Comparison of ENCODE assay signal across 23 mouse cellular contexts in genomic region chr7:70787966-70788365, GRCm38 (mm10).
DNase-seq lines count a peak whose midpoint lies in the region; ATAC-seq lines count a peak whose summit lies in the region.
"Had no signal": no experiment of that assay in that cellular context is flagged by ENCODE, and none has a peak within 500 bp of the region (broad histone marks: within the 10 kb centered on the region; RNA-seq: fewer than 3 reads in every experiment).

No protein-coding gene starts in this region.

- WGBS in kidney, embryonic 16.5 days: 20% methylated on average over 5 of the region's 5 CpGs
- WGBS in midbrain, embryonic 11.5 days: 12% methylated on average over 5 of the region's 5 CpGs
- WGBS in midbrain, embryonic 13.5 days: 10% methylated on average over 5 of the region's 5 CpGs

- peak; percentile 12 for DNase-seq in adrenal gland, postnatal 10 days
- no peak for DNase-seq in adrenal gland, postnatal 4 days (ENCODE audit: low spot score in 2 of 2)
- DNase-seq in kidney, postnatal 10 days: no peak
- peak; percentile 73 for DNase-seq in midbrain, embryonic 11.5 days (ENCODE audit: low spot score, missing footprints)
- no peak for DNase-seq in heart, postnatal 14 days
- DNase-seq: cerebellum, adult 2 months; cerebellum, postnatal 36 days; gastrocnemius, postnatal 14 days; kidney, adult 2 months; kidney, postnatal 4 days; layer of hippocampus, postnatal 36 days; left cerebral cortex, postnatal 4 days; thymus, adult 2 months; thymus, postnatal 4 days had no signal

- no peaks in the 10 kb centered on the region for H3K36me3 ChIP-seq in kidney, embryonic 16.5 days (ENCODE audit: insufficient read depth, low read length)
- H3K36me3 ChIP-seq in midbrain, embryonic 11.5 days (ENCODE audit: control insufficient read depth, insufficient read depth, low read length): no peaks in the 10 kb centered on the region
- H3K36me3 ChIP-seq in midbrain, embryonic 13.5 days: no peaks in the 10 kb centered on the region
- H3K36me3 ChIP-seq: intestine, embryonic 15.5 days; limb, embryonic 15.5 days had no signal

- no peak overlapping the region for H3K4me2 ChIP-seq in kidney, embryonic 16.5 days (replicated peaks; ENCODE audit: low read depth, low read length)
- H3K4me2 ChIP-seq in midbrain, embryonic 11.5 days: no peak overlapping the region
- H3K4me2 ChIP-seq in midbrain, embryonic 13.5 days (replicated peaks): no peak overlapping the region
- H3K4me2 ChIP-seq: intestine, embryonic 15.5 days; limb, embryonic 15.5 days had no signal

- intact Hi-C loops in heart, postnatal 14 days (cut with DNase I): no loop called here

- no peaks in the 10 kb centered on the region for H3K9me3 ChIP-seq in kidney, embryonic 16.5 days (ENCODE audit: low read length)
- H3K9me3 ChIP-seq in midbrain, embryonic 11.5 days (ENCODE audit: control insufficient read depth, low read length): no peaks in the 10 kb centered on the region
- no peaks in the 10 kb centered on the region for H3K9me3 ChIP-seq in midbrain, embryonic 13.5 days
- H3K9me3 ChIP-seq: intestine, embryonic 15.5 days; limb, embryonic 15.5 days had no signal

- H3K4me1 ChIP-seq in kidney, embryonic 16.5 days (ENCODE audit: insufficient read depth, low read length): peaks cover 22% of the 10 kb centered on the region
- peaks cover 8% of the 10 kb centered on the region; the same call in 1 of the 2 replicates for H3K4me1 ChIP-seq in midbrain, embryonic 11.5 days (ENCODE audit: control insufficient read depth, insufficient read depth, low read length)
- peaks cover 11% of the 10 kb centered on the region for H3K4me1 ChIP-seq in midbrain, embryonic 13.5 days (replicated peaks)
- H3K4me1 ChIP-seq: intestine, embryonic 15.5 days had no signal

- ATAC-seq in kidney, embryonic 16.5 days (ENCODE audit: low FRiP score, low TSS enrichment): no peak
- ATAC-seq in midbrain, embryonic 11.5 days (ENCODE audit: low FRiP score): no peak
- no peak for ATAC-seq in midbrain, embryonic 13.5 days
- ATAC-seq: activated CD4-positive, CD25-positive, alpha-beta regulatory T cell, adult 4 months; forebrain, embryonic 14.5 days; hindbrain, embryonic 16.5 days; intestine, embryonic 15.5 days; lung, postnatal 0 days had no signal

- H3K27me3 ChIP-seq in kidney, embryonic 16.5 days (ENCODE audit: insufficient read depth, low read length): no peaks in the 10 kb centered on the region
- H3K27me3 ChIP-seq in midbrain, embryonic 11.5 days (ENCODE audit: control insufficient read depth, insufficient read depth, low read length): no peaks in the 10 kb centered on the region; the same call in 1 of the 2 replicates
- peaks cover 15% of the 10 kb centered on the region for H3K27me3 ChIP-seq in midbrain, embryonic 13.5 days
- H3K27me3 ChIP-seq: intestine, embryonic 15.5 days; limb, embryonic 15.5 days had no signal

- peak overlapping the region; percentile 50; the same call in 1 of the 2 replicates for H3K27ac ChIP-seq in kidney, embryonic 16.5 days (ENCODE audit: low read length)
- no peak overlapping the region for H3K27ac ChIP-seq in midbrain, embryonic 11.5 days (ENCODE audit: low read depth, low read length)
- no peak overlapping the region for H3K27ac ChIP-seq in midbrain, embryonic 13.5 days
- H3K27ac ChIP-seq: intestine, embryonic 15.5 days; limb, embryonic 15.5 days; macrophage had no signal

- no peak overlapping the region for H3K4me3 ChIP-seq in kidney, embryonic 16.5 days (ENCODE audit: low read length)
- no peak overlapping the region for H3K4me3 ChIP-seq in midbrain, embryonic 11.5 days (ENCODE audit: low read depth, low read length)
- H3K4me3 ChIP-seq in midbrain, embryonic 13.5 days (replicated peaks): no peak overlapping the region
- H3K4me3 ChIP-seq: intestine, embryonic 15.5 days; limb, embryonic 15.5 days had no signal

- H3K9ac ChIP-seq in kidney, embryonic 16.5 days (replicated peaks; ENCODE audit: low read length): no peak overlapping the region
- H3K9ac ChIP-seq in midbrain, embryonic 11.5 days (ENCODE audit: low read length): no peak overlapping the region
- H3K9ac ChIP-seq in midbrain, embryonic 13.5 days (replicated peaks): no peak overlapping the region
- H3K9ac ChIP-seq: intestine, embryonic 15.5 days; limb, embryonic 15.5 days had no signal

Comparison
In these comparisons a context has a peak if more than half of its experiments do, and no peak if none do; other contexts are left out.
1. DNase-seq: peak in adrenal gland, postnatal 10 days (single experiment) and midbrain, embryonic 11.5 days (single experiment); none in adrenal gland, postnatal 4 days (0 of 2), kidney, postnatal 10 days (single experiment) and heart, postnatal 14 days (0 of 2).